Mouse (Mus musculus) olfactory bulb, adult 2 months (tissue): ENCODE data around the gene Gzmm. TPM values are rescaled to one million over a fixed set of nuclear protein-coding genes. Genes with fewer than 3 reads are reported as not detected.

Source experiments
- H3K27ac ChIP-seq: fragments of 200-500 bp; 2 replicates; pipeline ENCODE4 v1.5.1; 2012; ENCODE audit warnings: low read depth, low read length; ENCODE audit not compliant: insufficient read depth
- H3K4me1 ChIP-seq: fragments of 200-500 bp; 2 replicates; pipeline ENCODE4 v1.6.1; 2012; ENCODE audit warnings: low read length; ENCODE audit not compliant: control insufficient read depth, insufficient read depth
- H3K4me3 ChIP-seq: fragments of 200-500 bp; 2 replicates; pipeline ENCODE4 v1.5.1; 2012; ENCODE audit warnings: mild to moderate bottlenecking, low read depth, low read length, moderate library complexity; ENCODE audit not compliant: insufficient read depth
- CTCF ChIP-seq: fragments of 200-500 bp; IDR thresholded peaks from 2 replicates; pipeline ENCODE4 v1.5.1; 2012; ENCODE audit warnings: low read depth, mild to moderate bottlenecking, low read length, moderate library complexity; ENCODE audit not compliant: insufficient read depth
- POLR2A ChIP-seq: fragments of 200-500 bp; IDR thresholded peaks from 2 replicates; pipeline ENCODE4 v1.6.1; 2012; ENCODE audit warnings: mild to moderate bottlenecking, low read depth, low read length, moderate library complexity; ENCODE audit not compliant: insufficient read depth
- WGBS: fragments of 180-500 bp; shearing (Covaris S2); methylation state at CpG from one replicate; pipeline ENCODE4 v1.1.7; 2018; 5-methylcytosine and 5-hydroxymethylcytosine counted together
- polyA plus RNA-seq: library from polyadenylated mRNA; stranded (reverse); fragments of >200 nt; gene quantifications from 2 replicates; pipeline ENCODE4 v1.2.4, GENCODE M21; 2012; ENCODE audit warnings: low replicate concordance; ENCODE audit not compliant: missing spikeins, insufficient read depth, insufficient read length

The Gzmm gene
- polyA plus RNA-seq, 1 experiment, result not detected

DNA sequence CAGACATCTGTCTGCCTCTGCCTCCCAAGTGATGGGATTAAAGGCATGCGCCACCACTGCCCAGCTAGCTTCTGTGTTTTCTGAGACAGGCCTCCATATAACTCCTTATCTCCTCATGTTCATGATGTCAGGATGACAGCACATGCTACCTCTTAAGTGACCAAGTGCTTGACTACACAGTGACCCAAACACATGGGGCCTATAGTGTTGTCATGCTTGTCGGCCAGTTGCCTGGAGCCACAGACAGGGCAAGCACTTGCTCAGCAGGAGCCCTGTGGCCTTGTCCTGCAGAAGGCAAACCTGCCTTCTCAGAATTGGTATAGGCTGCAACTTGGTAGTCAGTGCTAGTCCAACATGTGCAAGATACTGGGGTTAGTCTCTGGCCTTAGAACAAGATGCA is 2.6 kb upstream of the Gzmm start:
- Histone ChIP-seq H3K27ac (no peak overlapping the region), H3K4me3 (no peak overlapping the region), H3K4me1 (peaks cover 14% of the 10 kb centered on the region)
- TF ChIP-seq POLR2A (no peak), CTCF (no peak)
- 89% methylated on average over 2 of the region's 2 CpGs for WGBS

DNA sequence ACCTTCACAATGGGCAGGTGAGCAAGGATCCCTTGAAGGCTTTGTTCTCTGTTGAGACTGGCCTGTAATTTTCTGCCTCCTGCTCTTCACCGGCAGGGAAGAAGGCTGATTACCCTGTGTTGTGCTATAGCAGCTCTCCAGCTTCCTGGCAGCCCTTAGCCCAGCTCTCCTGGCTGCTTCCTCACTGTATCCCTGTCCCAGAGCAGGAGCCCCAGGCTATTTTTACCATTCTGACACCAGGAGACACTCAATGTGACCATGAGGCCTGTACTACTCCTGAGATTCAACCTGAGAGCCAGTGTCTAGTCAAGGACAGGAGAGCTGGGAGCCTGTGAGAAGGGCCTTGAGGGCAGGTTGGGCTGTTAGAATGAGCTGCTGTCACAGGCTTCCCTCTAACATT is 2.1 kb upstream of the Gzmm start:
- H3K4me3 ChIP-seq, result no peak overlapping the region
- no peak overlapping the region for H3K27ac ChIP-seq
- H3K4me1 ChIP-seq, result peaks cover 14% of the 10 kb centered on the region
- TF ChIP-seq CTCF (no peak), POLR2A (no peak)
- WGBS, result 73% methylated on average over 1 of the region's 1 CpGs

DNA sequence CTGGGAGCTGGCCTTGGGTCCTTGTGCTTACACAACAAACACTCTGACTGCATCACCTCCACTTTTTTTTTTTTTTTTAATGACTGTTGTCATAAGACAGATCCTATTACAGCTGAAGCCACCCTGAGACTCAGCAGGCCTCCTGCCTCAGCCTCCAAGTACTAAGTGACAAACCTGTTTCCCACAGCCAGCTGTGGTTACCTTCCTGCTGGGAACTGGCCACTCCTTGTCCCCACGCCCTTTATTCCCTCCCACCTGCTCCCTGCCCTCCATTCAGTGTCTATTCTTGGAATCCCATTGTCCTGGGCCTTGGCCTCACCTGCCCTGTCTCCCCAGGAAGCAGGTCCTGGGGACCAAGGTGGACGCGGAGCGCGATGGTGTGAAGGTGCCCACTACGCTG is 1.3 kb upstream of the Gzmm start:
- Histone ChIP-seq H3K27ac (no peak overlapping the region), H3K4me3 (no peak overlapping the region), H3K4me1 (peaks cover 14% of the 10 kb centered on the region)
- TF ChIP-seq POLR2A, result no peak
- TF ChIP-seq CTCF, result no peak
- 93% methylated on average over 6 of the region's 6 CpGs for WGBS

DNA sequence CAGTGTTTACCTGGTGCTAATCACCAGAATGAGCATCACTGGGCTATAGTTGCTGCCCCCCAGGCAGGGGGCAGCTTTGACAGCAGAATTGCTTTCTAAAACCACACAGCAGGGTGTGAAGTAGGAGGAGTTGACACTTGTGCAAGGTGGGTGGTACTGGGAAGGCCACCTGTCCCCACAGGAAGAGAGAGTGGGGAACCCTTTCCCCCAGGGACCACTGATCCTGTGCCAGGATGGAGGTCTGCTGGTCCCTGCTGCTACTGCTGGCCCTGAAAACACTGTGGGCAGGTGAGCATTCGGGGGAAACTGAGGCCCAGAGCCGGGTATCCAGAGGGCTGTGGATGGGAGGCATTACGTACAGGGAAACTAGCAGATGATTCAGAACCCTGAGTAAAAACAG is 358 bp downstream of the Gzmm start:
- no peak for TF ChIP-seq CTCF
- no peak for TF ChIP-seq POLR2A
- 91% methylated on average over 3 of the region's 3 CpGs for WGBS
- Histone ChIP-seq H3K27ac (no peak overlapping the region), H3K4me1 (peaks cover 4% of the 10 kb centered on the region), H3K4me3 (no peak overlapping the region)

DNA sequence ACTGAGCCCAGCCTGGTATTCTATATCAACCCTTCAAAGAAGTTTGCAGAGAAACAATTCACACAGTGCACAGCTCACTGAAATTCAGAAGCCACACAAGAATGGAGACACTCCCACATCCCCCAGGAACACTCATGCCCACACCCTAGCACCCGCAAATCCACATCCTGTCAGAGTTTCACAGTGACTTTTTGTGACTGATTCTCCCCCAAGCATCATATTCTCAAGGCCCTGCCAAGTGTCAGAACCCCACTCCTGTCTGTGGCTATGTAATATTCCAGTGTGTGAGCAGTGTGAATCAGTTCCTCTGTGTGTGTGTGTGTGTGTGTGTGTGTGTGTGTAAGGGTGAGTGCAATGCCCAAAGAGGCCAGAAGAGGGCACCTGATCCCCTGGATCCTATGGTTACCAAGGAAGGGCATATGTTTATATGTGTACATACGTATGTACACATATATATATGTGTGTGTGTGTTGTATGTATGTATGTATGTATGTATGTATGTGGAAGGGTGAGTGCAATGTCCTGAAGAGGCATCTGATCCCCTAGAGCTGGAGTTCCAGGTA is 3.2 kb downstream of the Gzmm start:
- no peak overlapping the region for H3K4me3 ChIP-seq
- H3K4me1 ChIP-seq, result peaks cover 8% of the 10 kb centered on the region
- TF ChIP-seq CTCF, result no peak
- no peak for TF ChIP-seq POLR2A
- 98% methylated on average over 2 of the region's 2 CpGs for WGBS
- no peak overlapping the region for H3K27ac ChIP-seq

DNA sequence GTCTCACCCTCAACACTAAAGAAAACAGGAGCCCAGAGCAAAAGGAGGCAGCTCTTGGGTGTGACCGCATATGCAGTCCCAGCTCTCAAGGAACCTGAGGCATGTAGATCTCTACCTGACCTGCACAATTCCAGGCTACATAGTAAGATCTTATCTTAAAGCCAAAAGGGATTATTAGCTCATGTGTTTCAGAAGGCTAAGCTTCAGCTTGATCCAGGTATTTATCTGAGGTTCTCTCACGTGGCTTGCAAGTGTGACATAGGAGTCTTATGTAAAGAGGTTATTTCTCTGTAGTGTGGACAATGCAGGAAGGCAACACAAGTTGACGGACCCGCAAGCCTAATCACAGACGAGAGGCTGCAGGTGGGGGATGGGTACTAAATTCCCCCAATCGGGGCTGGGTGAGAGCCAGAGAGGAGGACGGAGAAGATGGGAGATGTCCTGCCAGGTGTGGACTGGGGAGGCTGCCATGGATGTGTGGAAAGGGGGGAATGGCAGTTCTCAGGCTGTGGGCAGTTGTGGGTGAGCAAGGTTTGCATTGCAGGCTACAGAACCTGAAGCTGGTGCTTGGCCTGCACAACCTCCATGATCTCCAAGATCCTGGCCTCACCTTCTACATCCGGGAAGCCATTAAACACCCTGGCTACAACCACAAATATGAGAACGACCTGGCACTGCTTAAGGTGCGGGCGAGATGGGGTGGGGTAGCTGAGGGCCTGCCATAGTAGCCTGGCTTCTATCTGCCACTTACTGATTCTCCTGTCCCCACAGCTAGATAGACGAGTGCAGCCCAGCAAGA is 5.0 kb downstream of the Gzmm start:
- WGBS, result 79% methylated on average over 12 of the region's 12 CpGs
- TF ChIP-seq POLR2A, result no peak
- TF ChIP-seq CTCF, result no peak
- peaks cover 8% of the 10 kb centered on the region for H3K4me1 ChIP-seq
- no peak overlapping the region for H3K4me3 ChIP-seq
- no peak overlapping the region for H3K27ac ChIP-seq

DNA sequence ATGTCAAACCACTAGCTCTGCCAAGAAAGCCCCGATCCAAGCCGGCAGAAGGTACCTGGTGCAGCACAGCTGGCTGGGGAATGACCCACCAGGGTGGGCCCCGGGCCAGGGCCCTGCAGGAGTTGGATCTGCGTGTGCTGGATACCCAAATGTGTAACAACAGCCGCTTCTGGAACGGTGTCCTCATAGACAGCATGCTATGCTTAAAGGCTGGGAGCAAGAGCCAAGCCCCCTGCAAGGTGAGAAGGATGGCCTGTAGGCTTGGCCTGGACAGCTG is 5.5 kb downstream of the Gzmm start:
- 82% methylated on average over 6 of the region's 6 CpGs for WGBS
- Histone ChIP-seq H3K4me3 (no peak overlapping the region), H3K4me1 (peaks cover 8% of the 10 kb centered on the region), H3K27ac (no peak overlapping the region)
- TF ChIP-seq POLR2A, result no peak
- TF ChIP-seq CTCF, result no peak

DNA sequence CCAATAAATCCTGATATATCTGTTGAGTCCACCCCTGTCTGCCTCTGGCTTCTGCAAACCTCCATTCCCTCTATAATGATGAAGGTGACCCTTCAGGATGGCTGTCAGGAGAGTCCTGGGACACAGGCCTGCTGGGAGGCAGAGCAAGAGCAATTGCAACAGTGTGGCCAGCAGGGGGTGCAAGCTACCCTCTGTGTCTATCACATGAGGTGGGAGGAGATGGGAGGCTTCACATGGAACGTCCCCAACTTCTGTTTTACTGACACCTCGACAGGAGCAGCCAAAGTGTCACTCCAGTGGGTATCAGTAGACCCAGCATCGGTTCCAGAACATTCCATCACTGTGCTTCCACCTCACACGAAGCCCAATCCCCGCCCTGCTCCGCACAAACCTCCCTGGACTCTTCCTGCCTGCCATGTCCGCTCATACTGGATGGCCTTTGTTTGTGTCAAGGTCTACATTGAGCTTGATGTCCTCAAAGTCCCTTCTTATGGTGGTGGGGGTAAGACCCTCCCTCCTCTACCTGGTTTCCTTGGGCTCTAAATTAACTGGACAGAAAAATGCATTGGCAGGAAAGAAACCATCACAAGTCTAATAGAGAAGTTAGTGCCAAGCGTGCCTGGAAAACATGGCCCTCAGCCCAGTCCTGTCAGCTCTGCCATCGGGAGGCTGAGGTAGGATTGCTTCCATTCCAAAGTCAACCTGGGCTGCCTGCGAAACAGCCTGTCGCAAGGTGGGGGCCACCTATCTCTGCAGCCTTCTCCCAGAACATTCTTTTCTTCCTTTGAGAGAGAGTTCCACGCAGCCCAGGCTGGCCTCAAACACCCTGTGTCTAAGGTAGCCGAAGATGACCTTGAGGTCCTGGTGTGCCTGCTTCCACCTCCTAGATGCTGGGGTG is 6.7 kb downstream of the Gzmm start:
- 55% methylated on average over 13 of the region's 13 CpGs for WGBS
- H3K4me1 ChIP-seq, result peaks cover 8% of the 10 kb centered on the region
- no peak overlapping the region for H3K4me3 ChIP-seq
- TF ChIP-seq CTCF (peak; percentile 50; the same call in 1 of the 2 replicates), POLR2A (no peak)
- peak overlapping the region; percentile 61 for H3K27ac ChIP-seq

DNA sequence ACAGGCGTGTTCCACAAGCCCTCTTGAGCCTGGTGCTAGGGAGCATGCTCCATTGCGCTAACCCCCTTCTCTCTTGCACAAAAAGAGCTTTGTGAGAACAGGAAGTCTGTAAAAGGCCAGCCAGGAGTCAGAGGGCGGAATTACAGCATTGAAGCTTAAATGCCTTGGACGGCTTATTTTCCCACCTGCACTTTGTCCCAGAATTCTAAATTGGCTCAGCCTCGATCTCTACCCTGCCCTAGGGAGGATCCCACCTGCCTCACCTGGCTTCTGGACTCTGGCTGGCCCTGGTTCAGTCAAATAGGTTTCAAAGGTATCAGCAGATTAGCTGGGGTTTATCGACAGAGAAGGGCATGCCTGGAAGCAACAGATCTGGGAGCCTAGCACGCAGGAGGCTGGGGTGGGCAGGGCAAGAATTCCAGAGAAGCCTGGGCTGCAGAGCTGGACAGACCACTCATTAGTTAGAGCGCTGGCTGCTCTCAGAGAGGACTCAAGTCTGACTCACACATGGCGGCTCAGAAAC is 7.4 kb downstream of the Gzmm start:
- H3K4me1 ChIP-seq, result peaks cover 8% of the 10 kb centered on the region
- WGBS, result 60% methylated on average over 9 of the region's 9 CpGs

More for the DNA sequence above, 7.4 kb downstream of the Gzmm start:
- Histone ChIP-seq H3K4me3 (no peak overlapping the region), H3K27ac (peak overlapping the region; percentile 61)
- TF ChIP-seq CTCF (no peak), POLR2A (no peak)
